Mouse (Mus musculus) granulocyte monocyte progenitor cell, adult 5-6 weeks (primary cell): ENCODE results near the gene Grin2a. TPM values are rescaled to one million over a fixed set of nuclear protein-coding genes. Genes with fewer than 3 reads are reported as not detected.

Experiments used
- ATAC-seq: replicated peaks from 2 replicates; pipeline ENCODE4 v1.8.0; 2016; ENCODE audit warnings: mild to moderate bottlenecking, moderate TSS enrichment, inconsistent platforms; ENCODE audit not compliant: poor library complexity, severe bottlenecking
- total RNA-seq, 2 experiments: library from RNA; stranded (forward) in 1 of 2; stranded (reverse) in 1 of 2; fragments of 200-712, 200-1000 nt in 1 of 2; fragments of >200 nt in 1 of 2; fragmentation: Nextera tagmentation in 1 of 2; gene quantifications; 2 replicates each; pipeline ENCODE4 v1.2.3; 2014 to 2017

Grin2a gene
- total RNA-seq, 2 experiments from 2014 or later, result not detected

GRCm38 (mm10) chr16:9533564-9534332 is 461.6 kb downstream of the Grin2a start:
- ATAC-seq, result no peak

GRCm38 (mm10) chr16:9532843-9533532 is 462.4 kb downstream of the Grin2a start:
- ATAC-seq, result no peak

GRCm38 (mm10) chr16:9527214-9527613 is 468.1 kb downstream of the Grin2a start:
- ATAC-seq, result no peak

GRCm38 (mm10) chr16:9523314-9523713 is 472.0 kb downstream of the Grin2a start:
- no peak for ATAC-seq

Other genes with a start within 250 kb of the Grin2a start
- not detected in 2 replicates for gene Rpl39l, start 174.7 kb upstream of the Grin2a start, total RNA-seq (2014; fragmentation: Nextera tagmentation)
- 2.6 TPM in 1 of 2 replicates, not detected in the other for gene Rpl39l, start 174.7 kb upstream of the Grin2a start, total RNA-seq (2017)
- gene Atf7ip2, start 197.2 kb upstream of the Grin2a start, total RNA-seq (2014; fragmentation: Nextera tagmentation), result 0.13 TPM in 1 of 2 replicates, not detected in the other
- not detected in 2 replicates for gene Atf7ip2, start 197.2 kb upstream of the Grin2a start, total RNA-seq (2017)